Mouse (Mus musculus) megakaryocyte progenitor cell, adult 5-6 weeks (primary cell): Measurements from ENCODE around the gene Ly6g6d. TPM values are rescaled to one million over a fixed set of nuclear protein-coding genes. Genes with fewer than 3 reads are reported as not detected.

Experiments
- ATAC-seq: replicated peaks from 2 replicates; pipeline ENCODE4 v1.8.0; 2016; ENCODE audit warnings: mild to moderate bottlenecking, moderate TSS enrichment, inconsistent platforms; ENCODE audit not compliant: poor library complexity
- total RNA-seq, 2 experiments: library from RNA; stranded (forward) in 1 of 2; stranded (reverse) in 1 of 2; fragments of 157-497, 149-512 nt in 1 of 2; fragments of 200-1000 nt in 1 of 2; gene quantifications; 2 replicates each; pipeline versions ENCODE4 v1.2.3 to v1.2.4; 2015 to 2017

Ly6g6d gene
- total RNA-seq, 2 experiments from 2014 or later = not detected

GRCm38 (mm10) chr17:35027277-35028068 is 50.4 kb downstream of the Ly6g6d start, which contains the start of gene Sapcd1:
Gene Sapcd1 (minus strand): TSS chr17:35028016.
- ATAC-seq = peak; percentile 9; the same call in 1 of the 2 replicates

DNA sequence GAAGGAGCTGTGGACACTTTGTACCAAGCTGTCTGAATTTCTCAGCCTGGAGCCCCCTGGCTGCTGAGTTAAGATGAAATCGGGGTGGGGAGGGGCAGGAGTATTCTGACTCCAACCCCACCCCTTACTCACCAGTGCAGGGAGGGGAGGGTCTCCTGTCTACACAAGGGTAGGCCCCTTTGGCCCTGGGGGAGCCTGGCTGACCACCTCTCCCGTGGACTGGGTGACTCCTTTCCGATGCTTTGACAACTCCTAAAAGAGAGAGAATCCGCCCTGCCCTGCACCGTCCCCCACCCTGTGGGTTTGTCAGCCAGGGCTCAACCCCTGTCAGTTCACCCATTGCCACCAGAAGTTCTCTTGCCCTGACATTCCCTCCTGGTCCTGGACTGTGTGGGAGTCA is 51.7 kb downstream of the Ly6g6d start:
- no peak for ATAC-seq

DNA sequence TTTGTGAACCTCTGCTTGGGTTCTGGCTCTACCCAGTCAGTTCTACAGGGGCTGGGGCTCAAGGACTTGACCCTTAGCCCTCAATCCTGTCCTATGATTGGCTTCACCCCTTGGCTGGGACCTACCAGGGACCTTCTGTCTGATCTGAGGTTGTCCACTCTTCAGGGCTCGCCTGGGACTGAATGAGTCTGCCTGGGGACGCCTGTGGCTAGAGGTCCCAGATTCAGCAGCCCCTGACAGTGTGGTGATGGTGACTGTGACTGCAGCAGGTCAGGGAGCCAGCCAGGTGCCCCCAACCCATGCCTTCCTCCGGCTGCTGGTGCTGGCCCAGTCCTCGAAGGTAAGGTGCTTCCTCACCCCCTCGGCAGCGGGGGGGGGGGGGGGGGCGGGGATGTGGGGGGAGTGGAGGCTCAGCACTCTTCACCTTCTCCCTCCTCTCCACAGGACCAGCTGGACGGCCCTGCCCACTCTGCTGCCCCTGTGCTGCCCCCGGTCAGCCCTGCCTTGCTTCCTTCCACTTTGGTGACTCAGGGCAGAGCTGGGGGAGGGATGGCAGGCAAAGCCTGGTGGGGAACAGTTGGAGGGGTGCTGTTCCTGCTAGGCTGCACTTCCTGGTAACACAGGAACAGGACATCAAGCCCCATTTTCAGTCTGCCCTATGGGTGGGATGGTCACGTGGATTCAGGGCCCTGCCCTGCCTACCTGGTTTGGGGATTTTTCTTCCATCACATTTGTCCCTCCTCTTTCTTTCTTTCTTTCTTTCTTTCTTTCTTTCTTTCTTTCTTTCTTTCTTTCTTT is 53.0 kb downstream of the Ly6g6d start:
- no peak for ATAC-seq

- ATAC-seq = no peak
Observed at GRCm38 (mm10) chr17:35024261-35024660, 53.6 kb downstream of the Ly6g6d start.

- ATAC-seq = no peak; the same call in 1 of the 2 replicates
Observed at GRCm38 (mm10) chr17:35023756-35024155, 54.1 kb downstream of the Ly6g6d start.

- ATAC-seq = no peak
Observed at GRCm38 (mm10) chr17:35023221-35023620, 54.6 kb downstream of the Ly6g6d start.

- no peak for ATAC-seq
Observed at GRCm38 (mm10) chr17:35022541-35023060, 55.3 kb downstream of the Ly6g6d start.

GRCm38 (mm10) chr17:35021842-35022477 is 55.9 kb downstream of the Ly6g6d start:
- peak; percentile 74 for ATAC-seq

Other genes with a start within 250 kb of the Ly6g6d start
Only the 30 nearest of the 46 such genes appear.
- 19.3 and 27.4 TPM in 2 replicates for gene Hspa1b, start 118.8 kb downstream of the Ly6g6d start, total RNA-seq (2015)
- 22.7 and 24.4 TPM in 2 replicates for gene Hspa1b, start 118.8 kb downstream of the Ly6g6d start, total RNA-seq (2017)
- gene Gm20481, start 108.2 kb downstream of the Ly6g6d start, total RNA-seq (2015) = not detected in 2 replicates
- gene Gm20481, start 108.2 kb downstream of the Ly6g6d start, total RNA-seq (2017) = not detected in 2 replicates
- 8.4 and 14.5 TPM in 2 replicates for gene Hspa1a, start 105.9 kb downstream of the Ly6g6d start, total RNA-seq (2015)
- gene Hspa1a, start 105.9 kb downstream of the Ly6g6d start, total RNA-seq (2017) = 20.8 and 29.4 TPM in 2 replicates
- not detected in 2 replicates for gene Hspa1l, start 105.4 kb downstream of the Ly6g6d start, total RNA-seq (2015)
- gene Hspa1l, start 105.4 kb downstream of the Ly6g6d start, total RNA-seq (2017) = not detected in 2 replicates
- gene Lsm2, start 96.2 kb downstream of the Ly6g6d start, total RNA-seq (2015) = 187 and 253 TPM in 2 replicates
- gene Lsm2, start 96.2 kb downstream of the Ly6g6d start, total RNA-seq (2017) = 71.7 and 78.0 TPM in 2 replicates
- 60.5 and 77.5 TPM in 2 replicates for gene Vars, start 77.1 kb downstream of the Ly6g6d start, total RNA-seq (2015)
- 239 and 292 TPM in 2 replicates for gene Vars, start 77.1 kb downstream of the Ly6g6d start, total RNA-seq (2017)
- gene Vwa7, start 61.5 kb downstream of the Ly6g6d start, total RNA-seq (2015) = not detected in 2 replicates
- gene Vwa7, start 61.5 kb downstream of the Ly6g6d start, total RNA-seq (2017) = 0.17 TPM in 1 of 2 replicates, not detected in the other
- 0.93 and 1.9 TPM in 2 replicates for gene Sapcd1, start 50.0 kb downstream of the Ly6g6d start, total RNA-seq (2015)
- 1.5 TPM in 1 of 2 replicates, not detected in the other for gene Sapcd1, start 50.0 kb downstream of the Ly6g6d start, total RNA-seq (2017)
- 4.2 and 5.7 TPM in 2 replicates for gene Msh5, start 31.3 kb downstream of the Ly6g6d start, total RNA-seq (2015)
- gene Msh5, start 31.3 kb downstream of the Ly6g6d start, total RNA-seq (2017) = 2.4 and 3.5 TPM in 2 replicates
- 209 and 248 TPM in 2 replicates for gene Clic1, start 28.1 kb downstream of the Ly6g6d start, total RNA-seq (2015)
- gene Clic1, start 28.1 kb downstream of the Ly6g6d start, total RNA-seq (2017) = 225 and 254 TPM in 2 replicates
- 1.8 and 2.6 TPM in 2 replicates for gene Ddah2, start 19.0 kb downstream of the Ly6g6d start, total RNA-seq (2015)
- gene Ddah2, start 19.0 kb downstream of the Ly6g6d start, total RNA-seq (2017) = 1.9 and 3.5 TPM in 2 replicates
- gene Ly6g6c, start 12.7 kb downstream of the Ly6g6d start, total RNA-seq (2015) = not detected in 2 replicates
- not detected in 2 replicates for gene Ly6g6c, start 12.7 kb downstream of the Ly6g6d start, total RNA-seq (2017)
- not detected in 2 replicates for gene Mpig6b, start 11.9 kb downstream of the Ly6g6d start, total RNA-seq (2015)
- gene Mpig6b, start 11.9 kb downstream of the Ly6g6d start, total RNA-seq (2017) = not detected in 2 replicates
- gene Ly6g6e, start 1.2 kb downstream of the Ly6g6d start, total RNA-seq (2015) = not detected in 2 replicates
- gene Ly6g6e, start 1.2 kb downstream of the Ly6g6d start, total RNA-seq (2017) = not detected in 2 replicates
- not detected in 2 replicates for gene Ly6g6f, start 7.5 kb upstream of the Ly6g6d start, total RNA-seq (2015)
- gene Ly6g6f, start 7.5 kb upstream of the Ly6g6d start, total RNA-seq (2017) = not detected in 2 replicates
- gene Abhd16a, start 11.2 kb upstream of the Ly6g6d start, total RNA-seq (2015) = 17.5 and 21.1 TPM in 2 replicates
- 22.7 and 26.0 TPM in 2 replicates for gene Abhd16a, start 11.2 kb upstream of the Ly6g6d start, total RNA-seq (2017)
- not detected in 2 replicates for gene Ly6g5c, start 30.2 kb upstream of the Ly6g6d start, total RNA-seq (2015)
- gene Ly6g5c, start 30.2 kb upstream of the Ly6g6d start, total RNA-seq (2017) = not detected in 2 replicates
- gene Ly6g5b, start 37.4 kb upstream of the Ly6g6d start, total RNA-seq (2015) = 0.84 and 1.4 TPM in 2 replicates
- 0.27 and 0.92 TPM in 2 replicates for gene Ly6g5b, start 37.4 kb upstream of the Ly6g6d start, total RNA-seq (2017)
- 20.3 and 20.7 TPM in 2 replicates for gene Gpank1, start 43.4 kb upstream of the Ly6g6d start, total RNA-seq (2015)
- gene Gpank1, start 43.4 kb upstream of the Ly6g6d start, total RNA-seq (2017) = 33.9 and 36.8 TPM in 2 replicates
- 411 and 443 TPM in 2 replicates for gene Csnk2b, start 44.0 kb upstream of the Ly6g6d start, total RNA-seq (2015)
- gene Csnk2b, start 44.0 kb upstream of the Ly6g6d start, total RNA-seq (2017) = 375 TPM in 2 replicates
- gene D17H6S53E, start 48.3 kb upstream of the Ly6g6d start, total RNA-seq (2015) = 1.5 and 3.6 TPM in 2 replicates
- 7.7 and 7.9 TPM in 2 replicates for gene D17H6S53E, start 48.3 kb upstream of the Ly6g6d start, total RNA-seq (2017)
- gene Apom, start 54.0 kb upstream of the Ly6g6d start, total RNA-seq (2015) = not detected in 2 replicates
- not detected in 2 replicates for gene Apom, start 54.0 kb upstream of the Ly6g6d start, total RNA-seq (2017)
- 73.9 and 78.5 TPM in 2 replicates for gene Bag6, start 57.1 kb upstream of the Ly6g6d start, total RNA-seq (2015)
- 77.3 and 88.5 TPM in 2 replicates for gene Bag6, start 57.1 kb upstream of the Ly6g6d start, total RNA-seq (2017)
- 228 and 262 TPM in 2 replicates for gene Prrc2a, start 86.8 kb upstream of the Ly6g6d start, total RNA-seq (2015)
- gene Prrc2a, start 86.8 kb upstream of the Ly6g6d start, total RNA-seq (2017) = 59.6 and 63.9 TPM in 2 replicates
- 5.8 and 12.4 TPM in 2 replicates for gene Aif1, start 98.0 kb upstream of the Ly6g6d start, total RNA-seq (2015)
- gene Aif1, start 98.0 kb upstream of the Ly6g6d start, total RNA-seq (2017) = 8.9 and 11.5 TPM in 2 replicates
- gene Lst1, start 110.4 kb upstream of the Ly6g6d start, total RNA-seq (2015) = 65.2 and 70.1 TPM in 2 replicates
- 47.2 and 99.6 TPM in 2 replicates for gene Lst1, start 110.4 kb upstream of the Ly6g6d start, total RNA-seq (2017)
- 0.22 and 0.81 TPM in 2 replicates for gene Ltb, start 116.4 kb upstream of the Ly6g6d start, total RNA-seq (2015)
- gene Ltb, start 116.4 kb upstream of the Ly6g6d start, total RNA-seq (2017) = 0.47 and 4.4 TPM in 2 replicates
- 18.6 and 33.2 TPM in 2 replicates for gene Tnf, start 123.9 kb upstream of the Ly6g6d start, total RNA-seq (2015)
- 11.1 and 16.4 TPM in 2 replicates for gene Tnf, start 123.9 kb upstream of the Ly6g6d start, total RNA-seq (2017)
- gene Lta, start 127.3 kb upstream of the Ly6g6d start, total RNA-seq (2015) = not detected in 2 replicates
- not detected in 2 replicates for gene Lta, start 127.3 kb upstream of the Ly6g6d start, total RNA-seq (2017)
- not detected in 2 replicates for gene Gm16181, start 142.8 kb upstream of the Ly6g6d start, total RNA-seq (2015)
- not detected in 2 replicates for gene Gm16181, start 142.8 kb upstream of the Ly6g6d start, total RNA-seq (2017)